Mouse (Mus musculus) embryo, embryonic 11 days (tissue): ENCODE data around the gene Mdm2.

Experiments used
- DNase-seq: peaks from one replicate; pipeline ENCODE4 v3.0.0-alpha.2; 2015

Mdm2 gene

DNA sequence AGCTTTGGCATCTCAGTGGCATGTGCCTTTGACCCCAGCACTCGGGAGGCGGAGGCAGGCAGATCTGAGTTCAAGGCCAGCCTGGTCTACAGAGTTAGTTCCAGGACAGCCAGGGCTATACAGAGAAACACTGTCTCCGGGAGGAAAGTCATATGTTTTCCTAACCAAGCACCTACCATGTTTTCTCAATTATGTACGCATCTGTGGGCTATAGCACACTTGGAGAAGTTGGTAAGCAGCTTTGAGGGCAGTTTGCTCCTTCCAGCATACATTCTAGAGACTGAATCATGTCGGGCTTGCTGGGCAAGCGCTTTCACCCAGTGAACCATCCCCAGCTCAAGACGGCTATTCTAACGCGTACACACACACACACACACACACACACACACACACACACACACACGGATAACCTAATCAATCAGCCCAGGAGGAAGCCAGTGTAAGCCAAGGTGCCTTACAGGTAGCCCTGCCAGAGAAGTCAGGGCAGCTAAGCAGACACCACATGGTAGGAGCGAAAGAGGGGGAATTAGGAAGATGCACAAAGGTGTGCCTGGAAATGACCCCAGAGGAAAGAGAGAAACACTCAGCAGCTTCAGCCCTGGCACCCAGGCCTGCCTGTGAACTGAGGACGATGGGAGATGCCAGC lies 29.6 kb downstream of the Mdm2 start:
- DNase-seq = no peak

DNA sequence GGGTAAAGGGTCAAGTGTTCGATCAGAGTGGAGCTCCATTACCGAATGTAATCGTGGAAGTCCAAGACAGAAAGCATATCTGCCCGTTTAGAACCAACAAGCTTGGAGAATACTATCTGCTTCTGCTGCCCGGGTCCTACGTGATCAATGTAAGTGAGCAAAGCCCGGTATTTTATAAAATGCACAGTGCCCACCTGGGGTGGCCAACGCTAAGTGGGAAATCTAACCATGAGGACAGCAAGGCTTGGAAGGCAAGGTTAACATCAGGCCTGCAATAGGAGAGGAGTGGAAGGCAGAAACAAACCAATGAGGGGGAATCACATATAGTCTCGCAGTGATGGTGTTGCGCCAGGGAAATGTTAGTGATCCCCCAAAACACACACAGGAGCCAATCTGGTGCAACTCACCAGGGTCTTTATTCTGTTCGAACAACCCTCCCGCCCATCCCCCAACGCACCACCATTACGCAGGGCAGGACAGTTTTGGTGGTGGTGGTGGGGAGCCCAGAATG lies 30.5 kb downstream of the Mdm2 start:
- DNase-seq = no peak

DNA sequence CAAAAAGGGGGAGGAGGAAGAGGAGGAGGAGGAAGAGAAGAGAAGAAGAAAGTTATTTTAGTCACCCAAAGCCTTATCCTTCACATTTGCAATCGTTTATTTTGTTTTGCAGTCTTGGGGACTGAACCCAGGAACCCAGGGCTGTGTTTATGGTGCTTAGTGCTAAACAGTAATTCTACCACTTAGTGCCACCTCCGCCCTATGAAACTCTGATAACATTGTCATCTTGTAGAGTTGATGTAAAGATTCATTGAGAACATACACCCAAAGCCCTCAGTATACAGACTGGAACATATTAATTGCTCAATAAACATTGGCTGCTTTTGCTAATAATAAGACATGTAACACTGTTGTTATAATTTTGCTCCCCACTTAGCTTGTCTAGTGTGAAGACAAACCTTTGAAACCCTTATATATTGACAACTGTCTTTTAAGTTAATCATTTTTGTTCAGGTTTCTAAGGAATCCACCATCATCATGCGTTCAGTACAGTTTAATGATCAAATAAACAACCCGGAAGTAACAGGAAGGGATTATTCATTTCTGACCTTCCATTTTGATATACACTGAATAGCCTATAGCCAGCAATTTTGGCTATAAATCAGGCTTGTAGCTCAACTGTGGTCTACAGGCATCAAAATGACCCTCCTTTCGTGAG lies 31.4 kb downstream of the Mdm2 start:
- no peak for DNase-seq

DNA sequence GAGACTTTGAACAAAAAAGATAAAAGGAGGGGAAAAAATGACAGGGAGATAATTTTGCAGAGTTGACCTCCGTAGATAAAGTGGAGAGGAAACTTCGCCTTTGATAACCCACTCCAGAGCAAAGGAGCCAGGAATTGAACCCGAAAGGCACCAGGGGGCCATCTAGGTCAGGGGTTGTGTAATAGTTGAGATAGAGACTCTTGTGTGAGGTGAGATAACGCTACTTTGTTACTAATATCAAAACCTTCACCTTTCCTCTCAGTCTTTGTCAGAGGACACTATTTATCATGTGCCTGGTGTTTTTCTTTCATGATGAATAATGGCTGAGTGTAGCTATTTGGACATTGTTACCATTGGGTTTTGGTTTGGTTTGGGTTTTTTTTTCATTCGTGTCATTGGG lies 32.2 kb downstream of the Mdm2 start:
- DNase-seq = no peak

DNA sequence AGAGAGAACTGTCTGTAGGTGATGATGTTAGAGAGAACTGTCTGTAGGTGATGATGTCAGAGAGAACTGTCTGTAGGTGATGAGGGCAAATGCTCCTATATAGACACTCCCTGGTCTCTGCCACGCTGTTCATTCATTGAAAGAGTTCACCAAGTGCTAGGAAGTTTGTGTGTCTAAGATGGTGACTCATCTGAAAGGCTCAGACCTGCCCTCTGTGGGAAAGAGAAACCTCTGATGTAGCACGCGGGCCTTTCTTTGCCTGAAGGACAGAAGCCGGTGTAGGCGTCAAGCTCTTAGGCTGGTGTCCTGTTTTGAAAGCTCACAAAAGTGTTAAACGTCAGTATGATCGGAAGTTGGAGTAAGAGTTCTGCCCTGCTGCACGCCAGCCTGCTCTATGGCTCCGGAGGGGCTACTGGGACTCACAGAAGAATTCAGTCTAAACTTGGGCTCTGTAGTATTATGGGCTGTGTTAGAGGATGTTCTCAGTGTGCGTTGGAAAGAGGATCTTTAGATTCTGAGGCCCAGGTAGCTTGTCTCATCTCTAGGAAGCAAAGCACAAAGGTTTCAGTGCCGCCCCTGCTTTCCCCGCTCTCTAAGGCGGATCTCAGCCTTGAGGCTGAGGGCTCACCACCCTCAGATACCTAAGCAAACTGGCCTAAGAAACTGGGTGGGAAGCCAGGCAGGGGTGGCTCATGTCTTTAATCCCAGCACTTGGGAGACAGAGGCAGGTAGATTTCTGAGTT lies 32.9 kb downstream of the Mdm2 start:
- DNase-seq = no peak

DNA sequence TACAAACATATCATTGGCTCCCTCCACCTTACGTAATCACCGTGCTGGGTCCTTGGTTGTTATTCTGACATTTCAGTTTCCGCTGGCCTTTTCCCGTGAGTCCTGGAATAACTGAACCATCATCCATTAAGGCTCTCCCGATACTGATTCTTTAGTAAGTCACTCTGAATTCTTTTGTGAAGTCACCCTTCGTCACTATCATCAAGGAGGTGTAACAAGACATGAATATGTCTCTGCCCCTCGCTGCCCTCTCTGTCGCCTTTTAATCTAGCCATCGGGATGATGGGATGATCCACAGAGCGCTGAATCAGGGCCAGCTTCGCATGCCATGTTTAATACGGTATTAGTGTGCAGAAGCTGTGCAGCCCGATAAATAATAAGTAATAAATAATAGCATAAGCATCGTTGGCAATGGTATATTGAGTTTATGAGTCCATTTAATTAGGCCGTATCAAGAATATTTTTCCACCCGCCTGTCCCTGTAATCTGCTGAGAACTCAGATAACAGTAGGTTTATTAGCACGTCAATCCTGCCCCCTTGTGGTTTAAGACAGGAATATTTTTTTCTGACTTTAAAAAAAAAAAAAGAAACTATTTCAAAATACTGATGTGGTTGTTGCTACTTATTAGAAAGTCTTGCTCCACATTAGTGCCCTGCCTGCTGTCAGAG lies 33.8 kb downstream of the Mdm2 start:
- DNase-seq = peak; percentile 73

DNA sequence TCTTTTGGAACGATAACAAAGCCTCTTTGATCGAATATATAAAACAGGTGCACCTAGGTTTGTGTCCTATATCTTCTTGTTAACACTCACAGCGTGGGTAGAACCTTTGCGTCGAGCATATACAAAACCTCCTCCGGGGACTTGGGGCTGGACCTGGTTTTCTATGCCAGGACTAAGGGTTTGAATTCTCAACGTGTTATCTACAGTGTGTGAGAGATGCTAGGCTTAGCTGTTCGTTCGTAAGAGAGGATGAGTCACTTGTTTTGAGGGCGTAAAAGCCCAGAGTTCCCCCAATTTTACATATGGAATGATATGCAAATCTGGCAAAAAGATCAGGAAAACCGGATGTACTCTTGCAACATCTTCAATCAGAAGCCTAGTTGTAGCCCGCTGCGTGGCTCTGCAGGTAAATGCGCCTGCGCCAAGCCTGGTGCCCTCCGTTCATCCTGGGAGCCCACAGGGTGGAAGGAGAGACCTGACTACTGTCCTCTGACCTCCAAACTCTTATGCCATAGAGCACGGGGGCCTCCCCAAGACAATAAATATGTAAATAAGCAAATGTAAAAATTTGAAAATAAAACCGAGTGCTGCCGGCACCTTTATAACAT lies 34.4 kb downstream of the Mdm2 start:
- peak; percentile 32 for DNase-seq

DNA sequence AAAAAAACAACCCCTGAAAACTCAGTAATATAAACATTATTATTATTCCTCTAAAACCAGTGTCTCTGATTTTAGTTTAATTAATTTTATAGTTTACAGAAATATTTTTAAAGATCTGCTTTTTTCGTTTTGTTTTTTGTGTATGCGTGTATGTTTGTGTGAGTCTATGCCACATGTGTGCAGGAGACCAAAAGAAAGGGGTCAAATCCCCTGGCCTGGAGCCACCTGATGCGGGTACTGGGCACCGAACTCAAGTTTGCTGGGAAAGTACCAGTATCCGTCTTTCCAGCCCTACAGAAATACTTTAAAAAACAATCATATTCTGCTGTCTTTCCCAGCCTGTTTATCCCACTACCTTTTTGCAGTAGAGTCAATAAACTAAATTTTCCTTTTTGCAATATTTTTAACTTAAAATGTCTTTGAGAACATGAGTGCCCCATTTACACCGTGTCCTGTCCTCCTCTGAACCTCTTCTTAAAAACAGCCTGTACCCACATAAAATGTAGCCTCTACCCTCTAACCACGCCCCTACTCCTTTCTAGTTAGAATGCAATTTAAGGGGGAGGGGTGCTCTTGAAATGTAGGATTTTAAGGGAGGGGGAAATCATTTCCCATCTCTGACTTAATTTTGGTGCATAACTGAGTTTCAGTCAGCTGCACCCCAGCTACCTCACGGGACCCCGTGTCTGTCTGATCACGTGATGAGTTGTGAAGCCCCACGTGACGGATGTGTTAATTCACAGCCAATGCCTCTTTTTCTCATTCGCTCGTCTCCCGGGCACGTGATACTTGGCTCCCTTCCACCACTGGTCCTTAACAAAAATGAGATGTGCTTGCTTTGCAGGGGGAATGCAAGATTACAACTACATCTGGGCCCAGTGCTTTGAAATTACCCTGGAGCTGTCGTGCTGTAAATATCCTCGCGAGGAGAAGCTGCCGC lies 35.2 kb downstream of the Mdm2 start:
- peak; percentile 91 for DNase-seq

DNA sequence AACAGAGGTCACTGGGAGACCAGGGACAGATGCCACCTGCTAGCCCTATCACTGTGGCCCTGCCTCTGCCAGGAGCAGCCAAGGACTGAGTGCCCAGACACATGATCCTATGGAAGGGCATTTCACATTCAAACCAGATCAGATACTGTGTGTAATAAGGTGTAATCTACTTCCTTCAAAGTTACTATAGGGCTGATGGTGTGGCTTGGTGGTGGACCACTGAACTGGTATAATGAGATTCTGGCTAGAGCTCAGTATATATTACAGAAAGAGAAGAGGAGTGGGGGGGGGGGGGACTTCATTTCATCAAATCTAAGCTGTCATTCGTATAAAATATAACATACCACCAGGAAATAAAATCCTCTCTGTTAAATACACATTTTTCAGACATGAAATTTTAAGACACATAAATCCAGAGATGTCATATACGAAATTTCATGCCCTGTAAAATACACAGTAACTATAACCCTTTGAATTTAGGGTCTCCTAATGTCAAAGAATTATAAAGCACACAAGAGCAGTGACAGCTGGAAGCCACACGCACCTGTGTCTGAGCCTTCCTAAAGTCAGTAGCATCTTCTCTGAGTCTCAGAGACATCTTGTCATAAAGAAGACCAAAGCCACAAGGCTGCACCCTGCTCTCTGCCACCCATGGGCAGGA lies 36.1 kb downstream of the Mdm2 start:
- DNase-seq = no peak

DNA sequence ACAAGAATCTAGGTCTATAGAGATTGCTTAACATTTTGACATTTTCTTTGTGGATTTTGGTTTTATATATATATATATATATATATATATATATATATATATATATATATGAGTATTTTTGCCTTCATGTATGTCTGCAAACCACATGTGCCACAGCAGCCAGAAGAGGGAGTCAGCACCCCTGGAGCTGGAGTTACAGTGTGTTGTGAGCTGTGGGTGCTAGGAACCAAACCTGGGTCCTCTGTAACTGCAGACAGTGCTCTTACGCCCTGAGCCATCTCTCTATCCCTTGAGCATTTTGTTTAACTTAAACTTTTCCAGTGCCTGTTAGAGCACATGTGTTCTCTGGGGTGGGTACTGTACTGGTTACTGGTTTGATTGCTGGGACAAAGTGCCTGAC lies 36.6 kb downstream of the Mdm2 start:
- no peak for DNase-seq

DNA sequence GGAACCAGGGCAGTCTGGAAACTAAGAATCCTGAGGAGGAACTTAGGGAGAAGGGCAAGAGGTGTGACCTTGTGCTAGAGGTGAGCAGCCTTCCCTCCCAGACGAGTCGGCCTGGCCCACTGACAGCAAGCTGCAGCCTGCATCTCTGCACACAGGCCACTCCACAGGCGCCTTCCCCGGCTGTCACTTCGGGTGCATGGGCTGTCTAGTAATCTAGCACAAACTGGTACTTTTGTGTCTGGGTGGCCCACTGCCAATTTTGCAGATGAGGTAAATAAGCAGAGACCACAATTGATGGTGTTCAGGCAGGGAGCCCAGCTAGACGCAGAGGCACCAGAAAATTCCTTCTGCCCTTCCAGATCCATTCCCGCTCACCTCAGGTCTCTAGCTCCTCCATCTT lies 37.9 kb downstream of the Mdm2 start:
- no peak for DNase-seq

DNA sequence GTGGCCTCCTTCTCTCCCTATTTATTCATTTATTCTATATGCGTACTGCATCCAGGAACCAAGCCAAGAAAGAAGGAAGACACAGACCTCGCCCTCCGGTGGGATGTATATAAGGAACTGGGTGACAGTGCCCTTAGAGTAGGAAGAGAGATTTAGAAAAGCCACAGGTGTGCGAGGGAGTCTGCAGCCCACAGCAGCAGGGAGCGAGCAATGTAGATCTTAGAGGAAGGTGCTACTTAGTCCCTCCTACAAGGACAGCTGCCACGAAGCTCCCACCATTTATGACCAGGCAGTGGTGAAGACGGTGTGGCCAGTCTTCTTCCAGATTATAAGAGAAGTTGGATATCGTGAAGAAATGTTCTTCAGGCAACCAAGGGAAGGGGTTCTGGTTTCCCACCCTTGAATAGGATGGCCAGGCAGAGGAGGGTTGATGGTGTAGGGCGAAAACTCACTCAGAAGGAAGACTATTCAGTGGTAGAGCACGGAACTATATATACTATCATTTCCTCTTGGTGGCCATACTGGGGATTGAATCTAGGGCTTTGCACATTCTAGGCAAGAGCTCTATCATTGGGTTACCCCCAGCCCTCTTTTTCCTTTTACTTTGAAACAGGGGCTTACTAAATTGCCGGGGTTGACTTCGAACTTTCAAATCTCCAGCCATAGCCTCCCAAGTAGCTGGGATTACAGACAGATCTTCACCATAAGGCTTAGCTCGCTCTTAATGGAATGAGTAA lies 38.5 kb downstream of the Mdm2 start:
- no peak for DNase-seq

DNA sequence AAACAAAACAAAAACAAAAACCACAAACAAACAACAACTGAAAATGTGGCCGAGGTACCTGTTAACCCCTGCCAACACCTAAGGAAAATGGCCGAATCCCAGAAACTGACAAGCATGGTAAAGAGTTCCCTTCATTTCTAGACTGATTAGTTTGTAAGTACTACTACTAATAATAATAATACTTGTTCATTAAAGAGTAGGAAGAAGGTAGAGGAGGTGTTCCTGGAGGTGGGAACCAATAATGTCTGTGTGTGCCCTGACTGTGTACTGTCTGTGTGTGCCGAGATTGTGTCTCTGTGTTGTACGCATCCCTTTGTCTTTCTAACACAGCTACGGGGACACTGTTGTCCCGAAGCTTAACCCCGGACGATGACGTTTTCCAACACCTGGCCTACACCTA lies 39.3 kb downstream of the Mdm2 start:
- DNase-seq = no peak

DNA sequence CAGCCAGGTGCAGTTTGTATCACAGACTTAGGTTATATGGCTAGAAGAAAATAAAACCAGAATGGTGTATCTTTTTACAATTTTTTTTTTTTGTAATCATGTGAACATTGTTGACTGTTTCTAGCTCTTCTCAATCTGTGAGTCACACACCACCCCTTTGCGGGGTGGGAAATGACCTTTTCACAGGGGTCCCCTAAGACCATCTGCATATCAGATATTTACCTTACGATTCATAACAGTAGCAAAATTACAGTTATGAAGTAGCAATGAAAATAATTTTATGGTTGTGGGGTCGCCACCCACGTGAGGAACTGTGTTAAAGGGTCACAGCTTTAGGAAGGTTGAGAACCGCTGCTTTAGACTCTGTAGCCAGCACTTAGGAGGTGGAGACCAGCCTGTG lies 39.8 kb downstream of the Mdm2 start:
- DNase-seq = no peak

DNA sequence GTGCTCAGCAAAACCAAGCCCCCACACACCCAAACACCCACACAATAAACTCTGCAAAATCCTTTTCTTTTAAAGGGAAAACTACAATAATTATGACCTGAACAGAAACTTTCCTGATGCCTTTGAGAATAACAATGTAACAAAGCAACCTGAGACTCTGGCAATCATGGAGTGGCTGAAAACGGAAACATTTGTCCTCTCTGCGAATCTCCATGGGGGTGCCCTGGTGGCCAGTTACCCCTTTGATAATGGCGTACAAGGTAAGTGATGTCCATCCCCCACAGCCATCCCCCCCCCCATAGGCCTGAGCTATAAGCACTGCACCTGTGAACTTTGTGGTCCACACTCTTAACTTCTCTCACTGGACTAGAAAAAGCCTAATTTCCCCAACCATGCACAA lies 40.5 kb downstream of the Mdm2 start:
- DNase-seq = no peak

DNA sequence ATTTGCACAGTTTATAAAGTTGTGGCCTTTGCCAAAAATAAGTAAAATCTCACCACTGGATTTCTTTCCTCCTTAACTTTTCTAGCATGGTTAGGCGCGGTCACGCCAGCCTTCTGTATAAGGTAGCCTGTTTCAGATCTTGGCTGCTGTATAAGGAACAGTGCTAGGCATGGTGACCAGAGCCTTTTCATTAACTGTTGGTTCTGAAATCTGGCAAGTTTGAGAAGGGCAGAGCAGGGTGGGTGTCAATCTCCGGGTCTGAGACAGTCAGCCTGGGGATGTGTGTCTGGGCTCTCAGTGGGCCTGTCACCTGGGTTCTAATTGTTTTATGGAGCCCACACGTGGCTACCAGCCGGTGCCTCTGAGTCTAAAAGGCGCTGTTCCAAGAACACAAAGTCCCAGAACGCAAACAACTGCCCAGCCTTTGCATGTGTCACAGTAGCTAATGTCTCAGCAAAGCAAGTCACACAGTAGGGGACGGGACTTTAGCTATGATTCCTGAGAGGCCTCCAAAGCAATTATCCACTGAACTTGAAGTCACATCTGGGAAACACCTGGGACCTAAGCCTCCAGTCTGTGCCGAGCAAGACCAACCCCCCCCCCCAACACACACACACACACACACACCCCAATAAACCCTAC lies 41.0 kb downstream of the Mdm2 start:
- peak; percentile 58 for DNase-seq

DNA sequence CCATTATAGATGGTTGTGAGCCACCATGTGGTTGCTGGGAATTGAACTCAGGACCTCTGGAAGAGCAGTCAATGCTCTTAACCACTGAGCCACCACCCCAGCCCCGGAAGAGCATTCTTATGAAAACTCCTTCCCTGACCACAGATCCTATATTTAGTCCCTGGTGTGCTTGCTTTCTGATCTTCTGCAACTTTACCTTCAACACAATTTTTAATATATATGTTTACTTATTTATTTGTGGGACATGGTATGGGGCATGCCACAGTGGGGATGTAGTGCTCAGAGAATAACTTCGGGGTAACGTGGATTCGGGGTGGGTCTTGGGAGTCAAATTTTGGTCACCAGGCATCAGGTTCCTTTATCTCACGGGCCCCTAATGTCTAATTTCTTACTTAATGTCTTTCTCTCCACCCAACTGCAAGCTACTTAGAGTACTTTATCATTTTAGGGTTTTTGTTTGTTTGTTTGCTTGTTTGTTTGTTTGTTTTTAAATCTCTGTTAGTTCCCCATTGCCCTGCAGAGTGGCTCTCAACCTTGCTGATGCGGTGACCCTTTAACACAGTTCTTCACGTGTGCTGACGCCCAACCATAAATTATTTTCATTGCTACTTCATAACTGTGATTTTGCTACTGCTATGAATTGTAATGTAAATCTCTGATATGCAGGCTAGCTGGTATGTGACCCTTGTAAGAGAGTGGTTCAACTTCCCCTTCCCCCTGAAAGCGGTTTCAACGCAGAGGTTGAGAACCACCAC lies 41.8 kb downstream of the Mdm2 start:
- no peak for DNase-seq

DNA sequence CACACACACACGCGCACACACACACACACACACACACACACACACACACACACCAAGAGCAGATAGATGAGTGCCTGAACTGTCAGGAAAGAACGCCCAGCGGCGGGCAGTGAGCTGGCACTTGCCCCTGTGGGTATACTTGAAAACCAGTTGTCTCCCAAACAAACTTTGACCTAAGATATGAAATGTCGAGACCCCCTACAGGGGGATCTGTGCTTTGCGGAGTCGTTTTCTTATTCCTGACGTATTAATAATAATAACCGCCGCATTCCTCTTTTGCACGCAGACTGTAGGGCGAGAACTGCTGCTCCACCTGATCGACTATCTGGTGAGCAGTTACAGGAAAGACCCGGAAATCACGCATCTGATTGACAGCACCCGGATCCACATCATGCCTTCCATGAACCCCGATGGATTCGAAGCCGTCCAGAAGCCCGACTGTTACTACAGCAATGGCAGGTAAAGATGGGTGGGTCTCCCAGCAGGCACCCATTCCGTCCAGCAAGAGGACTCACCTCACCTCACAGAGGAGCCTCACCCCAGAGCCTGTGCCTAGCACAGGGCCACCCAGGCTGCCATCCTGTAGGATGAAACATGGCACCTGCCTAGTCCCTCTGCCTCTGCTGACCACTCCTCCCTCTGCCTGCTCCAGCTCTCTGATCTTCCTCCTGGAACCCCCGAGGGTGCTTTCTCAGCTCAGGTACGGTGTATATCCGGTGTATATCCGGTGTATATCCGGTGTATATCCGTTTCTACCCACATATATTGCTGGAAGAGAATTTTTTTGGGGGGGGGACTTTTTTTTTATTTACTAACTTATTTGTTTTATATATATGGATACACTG lies 42.7 kb downstream of the Mdm2 start:
- no peak for DNase-seq
